Mouse (Mus musculus) thymus, adult 2 months (tissue): ENCODE results near the gene Stk19. TPM values are rescaled to one million over a fixed set of nuclear protein-coding genes. Genes with fewer than 3 reads are reported as not detected.
A peak's percentile ranks its signal among the peaks of the same experiment; 100 is the strongest.
"Not testable (repeated sequence)": the region's sequence is repeated elsewhere in the genome, so short reads cannot be mapped to it uniquely, and the experiment has no call there.

Experiments
- DNase-seq: peaks from one replicate; pipeline ENCODE4 v3.0.0; 2021
- H3K27ac ChIP-seq: fragments of 200-500 bp; 2 replicates; pipeline ENCODE4 v1.5.1; 2012; ENCODE audit warnings: low read length, control low read depth; ENCODE audit not compliant: control insufficient read depth, insufficient read depth
- H3K27me3 ChIP-seq: fragments of 200-500 bp; 2 replicates; pipeline ENCODE4 v1.6.1; 2012; ENCODE audit warnings: mild to moderate bottlenecking, low read length, moderate library complexity, mixed read lengths; ENCODE audit not compliant: control insufficient read depth, insufficient read depth
- H3K36me3 ChIP-seq: fragments of 200-500 bp; 2 replicates; pipeline ENCODE4 v1.6.1; 2012; ENCODE audit warnings: mild to moderate bottlenecking, low read length, moderate library complexity; ENCODE audit not compliant: control insufficient read depth, insufficient read depth
- H3K4me1 ChIP-seq: fragments of 200-500 bp; replicated peaks from 2 replicates; pipeline ENCODE4 v1.6.1; 2012; ENCODE audit warnings: low read length; ENCODE audit not compliant: control insufficient read depth, insufficient read depth
- H3K4me3 ChIP-seq: fragments of 200-500 bp; 2 replicates; pipeline ENCODE4 v1.5.1; 2012; ENCODE audit warnings: mild to moderate bottlenecking, low read length, control low read depth, moderate library complexity; ENCODE audit not compliant: control insufficient read depth, insufficient read depth
- CTCF ChIP-seq: fragments of 200-500 bp; IDR thresholded peaks from 2 replicates; pipeline ENCODE4 v1.5.1; 2012; ENCODE audit warnings: mild to moderate bottlenecking, control low read depth, low read length, moderate library complexity, borderline replicate concordance; ENCODE audit not compliant: control insufficient read depth, poor library complexity, insufficient read depth; ENCODE audit errors: extremely low read depth
- POLR2A ChIP-seq: fragments of 200-500 bp; IDR thresholded peaks from 2 replicates; pipeline ENCODE4 v1.6.1; 2012; ENCODE audit warnings: mild to moderate bottlenecking, low read length, control low read depth, moderate library complexity; ENCODE audit not compliant: control insufficient read depth, poor library complexity, insufficient read depth; ENCODE audit errors: extremely low read depth
- WGBS: fragments of 180-500 bp; shearing (Covaris S2); methylation state at CpG from one replicate; pipeline ENCODE4 v1.1.7; 2018; 5-methylcytosine and 5-hydroxymethylcytosine counted together
- polyA plus RNA-seq: library from polyadenylated mRNA; depleted of rRNA; stranded (reverse); fragments of >200 nt; gene quantifications from 2 replicates; pipeline ENCODE4 v1.2.3, GENCODE M21; 2012

Gene Stk19
- polyA plus RNA-seq, 1 experiment = 80.8 TPM

GRCm38 (mm10) chr17:34836155-34836855, 440 bp downstream of the Stk19 start:
- DNase-seq = no peak

GRCm38 (mm10) chr17:34830776-34831175, 6.0 kb downstream of the Stk19 start:
- H3K4me3 ChIP-seq, H3K27me3 ChIP-seq, H3K27ac ChIP-seq, H3K4me1 ChIP-seq, DNase-seq: not testable (repeated sequence)
- WGBS = 97% methylated on average over 1 of the region's 1 CpGs
- H3K36me3 ChIP-seq = peaks cover 35% of the 10 kb centered on the region

More at GRCm38 (mm10) chr17:34836155-34836855, 440 bp downstream of the Stk19 start:
- no peak for TF ChIP-seq POLR2A
- no peak for TF ChIP-seq CTCF
- Histone ChIP-seq H3K27ac (no peak overlapping the region), H3K4me3 (peak overlapping the region; percentile 51), H3K4me1 (peaks cover 15% of the 10 kb centered on the region), H3K36me3 (peaks cover 10% of the 10 kb centered on the region), H3K27me3 (no peaks in the 10 kb centered on the region)
- WGBS = 7% methylated on average over 48 of the region's 48 CpGs

GRCm38 (mm10) chr17:34814818-34815370, 21.9 kb downstream of the Stk19 start:
- no peak for DNase-seq
- Histone ChIP-seq H3K4me1 (no peaks in the 10 kb centered on the region), H3K4me3 (no peak overlapping the region), H3K27me3 (no peaks in the 10 kb centered on the region), H3K27ac (no peak overlapping the region), H3K36me3 (no peaks in the 10 kb centered on the region)
- no peak for TF ChIP-seq POLR2A
- no peak for TF ChIP-seq CTCF
- WGBS = 87% methylated on average over 7 of the region's 7 CpGs

GRCm38 (mm10) chr17:34813747-34814146, 23.0 kb downstream of the Stk19 start:
- H3K4me3 ChIP-seq, H3K27me3 ChIP-seq, H3K4me1 ChIP-seq, H3K27ac ChIP-seq, H3K36me3 ChIP-seq: not testable (repeated sequence)
- peak; percentile 29 for DNase-seq
- peak; percentile 84 for TF ChIP-seq CTCF
- WGBS = 65% methylated on average over 12 of the region's 12 CpGs

GRCm38 (mm10) chr17:34811275-34811674, 25.5 kb downstream of the Stk19 start:
- WGBS = 86% methylated on average over 15 of the region's 15 CpGs
- TF ChIP-seq CTCF (no peak), POLR2A (no peak)
- no peak overlapping the region for H3K27ac ChIP-seq

GRCm38 (mm10) chr17:34810811-34811210, 25.9 kb downstream of the Stk19 start:
- H3K4me3 ChIP-seq, H3K4me1 ChIP-seq, H3K27ac ChIP-seq, H3K27me3 ChIP-seq, H3K36me3 ChIP-seq, DNase-seq: not testable (repeated sequence)
- 91% methylated on average over 8 of the region's 8 CpGs for WGBS

More at GRCm38 (mm10) chr17:34811275-34811674, 25.5 kb downstream of the Stk19 start:
- Histone ChIP-seq H3K4me1 (no peaks in the 10 kb centered on the region), H3K4me3 (no peak overlapping the region), H3K36me3 (no peaks in the 10 kb centered on the region), H3K27me3 (no peaks in the 10 kb centered on the region)
- no peak for DNase-seq

- WGBS = 88% methylated on average over 5 of the region's 5 CpGs
- H3K27ac ChIP-seq, DNase-seq, H3K4me3 ChIP-seq, H3K36me3 ChIP-seq, H3K27me3 ChIP-seq, H3K4me1 ChIP-seq: not testable (repeated sequence)
Observed at GRCm38 (mm10) chr17:34810411-34810810, 26.3 kb downstream of the Stk19 start.
